Mouse (Mus musculus) MEL (cell line): ENCODE data around the gene Ano8.

ENCODE experiments used
- ETS1 ChIP-seq: IDR thresholded peaks from 2 replicates; pipeline ENCODE4 v1.6.1; 2012; ENCODE audit warnings: low read depth, mild to moderate bottlenecking, inconsistent platforms, low read length, improper control_type of control experiment, moderate library complexity
- HCFC1 ChIP-seq: IDR thresholded peaks from 2 replicates; pipeline ENCODE4 v1.6.1; 2012; ENCODE audit warnings: low read depth, mild to moderate bottlenecking, inconsistent platforms, low read length, improper control_type of control experiment, moderate library complexity

DNA sequence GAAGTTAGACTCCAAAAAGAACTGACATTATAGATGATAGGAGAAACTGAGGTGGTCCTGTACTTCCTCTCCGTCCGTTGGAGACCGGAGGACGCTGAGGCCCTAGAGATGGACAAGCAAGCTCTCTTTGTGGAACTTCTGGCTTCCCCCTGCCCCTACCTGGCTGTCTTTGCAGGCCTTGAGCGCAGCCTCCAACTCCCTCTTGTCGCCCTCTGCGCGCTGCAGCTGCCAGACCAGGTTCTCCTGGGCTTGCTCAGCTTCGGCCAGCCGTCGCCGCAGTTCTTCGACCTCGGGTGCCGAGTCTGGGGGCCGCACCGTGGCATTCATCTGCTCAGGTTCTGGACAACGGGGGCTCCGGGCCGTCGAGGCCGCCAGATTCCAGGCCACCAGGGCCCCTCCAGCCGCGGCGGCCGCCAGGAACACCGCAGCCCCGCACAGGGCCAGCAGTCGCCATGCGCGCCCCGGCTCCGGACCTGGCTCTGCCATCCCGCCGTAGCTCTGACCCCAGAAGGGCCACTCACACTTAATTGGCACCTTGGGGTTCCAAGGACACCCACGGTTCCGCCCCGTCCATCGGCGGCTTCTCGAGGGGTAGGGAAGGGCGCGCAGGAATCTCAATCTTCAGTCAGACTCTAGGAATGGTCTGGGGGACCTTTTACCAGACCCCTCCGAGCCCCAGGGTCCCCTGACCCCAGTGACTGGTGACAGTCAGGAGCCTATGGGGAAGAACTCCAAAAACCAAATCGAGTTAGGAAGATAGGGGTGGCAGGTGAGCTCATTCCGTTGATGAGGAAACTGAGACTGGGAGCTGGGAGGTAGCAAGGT lies 39.7 kb upstream of the Ano8 start, which contains the start of gene Ccdc194:
- TF ChIP-seq HCFC1 (no peak), ETS1 (no peak)
